Mouse (Mus musculus) kidney, adult 8-10 months (tissue): ENCODE measurements around the gene Atxn10.
"Not testable (repeated sequence)": the region's sequence is repeated elsewhere in the genome, so short reads cannot be mapped to it uniquely, and the experiment has no call there.

Experiments used
- DNase-seq, 2 experiments: peaks; one replicate each; pipeline ENCODE4 v3.0.0; 2022

Atxn10 gene

GRCm38 (mm10) chr15:85335671-85336300 is at the start of gene Atxn10:
Atxn10 (plus strand) TSS chr15:85336245.
- peak in 1 of 2 experiments; percentile 12 for DNase-seq

GRCm38 (mm10) chr15:85294632-85295031 is 41.4 kb upstream of the Atxn10 start:
- no peak for DNase-seq

GRCm38 (mm10) chr15:85295544-85295943 is 40.5 kb upstream of the Atxn10 start:
- peak; percentile 64 to 65 for DNase-seq

DNA sequence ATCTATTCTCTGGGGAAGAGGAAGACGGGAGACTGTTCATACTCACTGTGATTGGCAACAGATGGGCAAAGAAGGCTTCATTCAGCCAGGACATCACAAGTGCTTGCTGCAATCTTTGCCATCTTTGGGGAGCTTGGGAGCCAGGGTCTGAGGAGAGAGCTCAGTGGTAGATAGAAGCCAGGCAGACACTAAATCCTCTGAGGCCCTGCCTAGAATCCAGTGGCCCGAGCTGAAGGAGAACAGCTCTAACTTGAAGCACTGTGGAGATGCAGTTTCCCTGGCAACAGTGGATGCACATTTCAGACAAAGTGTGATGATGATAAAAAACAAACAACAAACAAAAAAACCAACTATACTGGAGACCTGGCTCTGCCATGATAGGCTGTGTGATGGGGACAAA is 40.1 kb upstream of the Atxn10 start:
- DNase-seq, result no peak

- peak; percentile 21 to 64 for DNase-seq
Observed at GRCm38 (mm10) chr15:85296538-85296937, 39.5 kb upstream of the Atxn10 start.

GRCm38 (mm10) chr15:85298167-85298781 is 37.8 kb upstream of the Atxn10 start:
- no peak for DNase-seq

DNA sequence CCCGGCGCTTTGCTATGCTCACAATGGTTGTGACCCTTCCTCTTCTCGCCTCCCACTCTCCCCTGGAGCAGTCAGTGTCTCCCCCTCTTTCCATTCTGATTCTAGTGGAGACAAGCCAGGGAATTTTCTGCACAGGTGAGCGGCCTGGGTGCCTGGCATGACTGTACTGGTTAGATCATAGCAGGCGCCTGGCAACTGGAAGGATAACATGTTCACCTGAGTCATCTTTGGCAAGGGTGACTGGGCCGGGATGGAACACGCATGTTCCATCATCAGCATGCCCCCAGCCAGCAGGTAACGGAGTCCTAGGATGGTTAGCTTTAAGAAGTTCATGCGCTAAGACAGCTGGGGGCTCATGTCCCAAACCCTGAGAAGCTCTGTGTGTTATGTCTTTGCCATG is 37.1 kb upstream of the Atxn10 start:
- no peak for DNase-seq

GRCm38 (mm10) chr15:85303241-85303640 is 32.8 kb upstream of the Atxn10 start:
- no peak for DNase-seq

DNA sequence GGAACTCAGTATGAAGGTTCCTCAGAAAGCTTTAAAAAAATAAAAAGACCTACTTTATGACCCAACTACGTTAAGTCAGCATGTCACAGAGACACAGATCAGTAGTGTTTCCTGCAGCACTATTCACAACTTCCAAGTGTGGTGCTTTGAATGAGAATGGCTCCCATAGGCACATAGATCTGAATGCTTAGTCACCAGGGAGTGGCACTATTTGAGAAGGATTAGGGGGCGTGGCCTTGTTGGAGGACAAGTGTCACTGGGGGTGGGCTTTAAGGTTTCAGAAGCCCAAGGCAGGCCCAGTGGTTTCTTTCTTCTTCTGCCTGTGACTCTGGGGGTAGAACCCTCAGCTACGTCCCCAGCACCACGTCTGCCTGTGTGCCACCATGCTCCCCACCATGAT is 32.1 kb upstream of the Atxn10 start:
- DNase-seq, result no peak

GRCm38 (mm10) chr15:85307061-85307660 is 28.9 kb upstream of the Atxn10 start:
- DNase-seq, result no peak

GRCm38 (mm10) chr15:85311058-85311657 is 24.9 kb upstream of the Atxn10 start:
- DNase-seq, result no peak

GRCm38 (mm10) chr15:85315378-85316025 is 20.5 kb upstream of the Atxn10 start:
- DNase-seq, result peak; percentile 49 to 75

DNA sequence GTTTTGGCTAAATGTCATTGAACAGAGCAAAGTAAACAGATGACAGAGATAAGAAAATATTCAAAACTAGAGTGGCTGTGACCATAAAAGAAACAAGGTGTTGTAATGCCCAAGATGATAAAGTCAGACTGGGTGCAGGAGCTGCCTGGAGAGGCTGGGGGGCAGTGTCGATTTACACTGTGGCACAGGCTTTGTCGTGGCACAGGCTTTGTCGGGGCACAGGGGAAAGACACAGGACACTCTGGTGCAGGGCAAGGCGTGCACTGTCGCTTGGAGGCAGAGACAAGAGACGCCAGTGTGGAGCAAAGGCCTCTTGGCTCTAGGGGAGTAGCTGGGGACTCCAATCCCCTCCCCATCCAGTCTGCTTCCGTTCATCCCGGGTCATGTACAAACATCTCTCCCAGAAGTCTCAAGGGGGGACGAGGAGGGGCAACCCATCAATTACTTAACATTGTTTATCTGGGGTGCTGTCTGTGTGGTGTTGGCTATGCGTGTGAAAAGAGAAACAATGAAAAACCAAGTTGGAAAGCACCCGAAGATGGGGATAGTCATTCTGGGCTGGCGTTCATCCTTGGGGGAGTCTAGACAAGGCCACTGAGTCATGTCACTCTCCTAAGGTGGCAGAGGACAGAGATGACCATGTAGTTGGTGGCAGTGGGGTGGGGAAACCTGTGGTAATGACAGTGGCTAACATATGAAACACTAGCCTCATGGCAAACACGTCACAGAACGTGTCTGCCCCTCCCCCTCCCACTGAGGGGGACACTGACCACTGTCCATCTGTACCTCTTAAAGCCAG is 19.5 kb upstream of the Atxn10 start:
- DNase-seq, result no peak

- no peak for DNase-seq
Observed at GRCm38 (mm10) chr15:85319924-85320668, 15.9 kb upstream of the Atxn10 start.

GRCm38 (mm10) chr15:85323214-85323613 is 12.8 kb upstream of the Atxn10 start:
- no peak for DNase-seq

DNA sequence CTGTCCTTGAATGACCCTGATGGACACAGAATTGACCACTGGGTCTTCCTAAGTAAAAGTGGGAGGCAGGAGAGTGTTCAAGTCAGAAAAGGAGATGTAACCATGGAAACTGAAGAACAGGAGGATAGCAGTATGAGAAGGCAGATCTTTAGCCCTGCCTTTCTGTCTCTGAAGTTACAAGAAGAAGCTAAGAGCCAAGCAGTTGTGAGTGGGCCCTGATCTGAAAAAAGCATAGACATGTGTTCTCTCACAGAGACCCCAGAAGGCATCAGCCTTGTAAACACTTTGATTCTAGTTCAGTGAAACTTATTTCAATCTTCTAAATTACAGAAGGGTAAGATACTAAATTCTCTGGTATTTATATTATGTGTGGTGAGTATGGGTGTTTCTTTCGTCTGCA is 11.6 kb upstream of the Atxn10 start:
- no peak for DNase-seq

DNA sequence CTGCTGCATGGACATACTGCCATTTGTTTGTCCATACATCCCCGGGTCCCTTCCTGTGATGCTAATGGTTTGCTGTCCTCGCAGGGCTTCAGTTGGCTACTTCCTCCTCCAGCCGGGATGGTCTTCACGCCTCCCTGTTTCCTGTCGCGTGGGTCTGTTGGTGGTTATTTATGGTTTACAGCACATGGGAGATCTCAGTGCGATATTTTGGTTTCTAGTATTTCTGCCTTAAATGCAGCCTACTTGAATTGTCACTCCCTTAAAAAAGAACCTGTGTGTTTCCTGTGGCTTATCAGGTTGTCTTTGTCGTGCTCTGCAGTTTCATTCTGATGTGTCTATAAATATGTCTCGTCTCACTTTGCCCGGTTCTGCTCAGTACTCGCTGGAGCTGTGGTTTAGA is 8.2 kb upstream of the Atxn10 start:
- no peak for DNase-seq

DNA sequence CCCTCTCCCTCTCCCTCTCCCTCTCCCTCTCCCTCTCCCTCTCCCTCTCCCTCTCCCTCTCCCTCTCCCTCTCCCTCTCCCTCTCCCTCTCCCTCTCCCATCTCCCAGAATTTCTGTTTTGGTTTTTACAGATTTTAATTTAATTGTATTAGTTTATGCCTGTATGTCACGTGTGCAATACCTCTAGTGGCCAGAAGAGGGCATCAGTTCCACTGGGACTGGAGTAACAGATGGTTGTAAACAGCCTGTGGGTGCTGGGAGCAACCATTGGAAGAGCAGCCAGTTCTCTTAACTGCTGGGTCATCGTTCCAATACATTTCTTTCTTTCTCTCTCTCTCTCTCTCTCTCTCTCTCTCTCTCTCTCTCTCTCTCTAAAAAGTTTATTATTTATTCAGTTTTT is 7.6 kb upstream of the Atxn10 start:
- DNase-seq, result not testable (repeated sequence)

DNA sequence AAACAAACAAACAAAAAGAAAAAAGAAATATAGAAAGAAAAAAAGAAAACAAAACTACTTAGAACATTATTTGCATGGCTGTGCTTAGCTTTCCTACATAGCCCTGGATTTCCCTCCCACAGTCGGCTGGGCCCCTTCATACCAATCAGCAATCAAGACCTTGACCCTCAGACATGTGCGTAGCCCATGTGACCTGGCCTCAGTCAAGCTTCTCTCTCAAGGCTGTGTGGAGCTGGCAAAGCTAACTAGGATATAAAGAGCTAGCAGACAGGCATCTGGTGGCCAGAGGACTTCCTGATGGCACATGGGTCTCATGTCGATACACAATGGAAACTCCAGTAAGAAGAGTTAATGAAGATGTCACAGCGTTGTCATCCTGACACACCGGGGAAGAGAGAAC is 6.9 kb upstream of the Atxn10 start:
- DNase-seq, result no peak

GRCm38 (mm10) chr15:85330024-85330423 is 6.0 kb upstream of the Atxn10 start:
- no peak for DNase-seq

- DNase-seq, result not testable (repeated sequence)
Observed at GRCm38 (mm10) chr15:85333511-85333910, 2.5 kb upstream of the Atxn10 start.

DNA sequence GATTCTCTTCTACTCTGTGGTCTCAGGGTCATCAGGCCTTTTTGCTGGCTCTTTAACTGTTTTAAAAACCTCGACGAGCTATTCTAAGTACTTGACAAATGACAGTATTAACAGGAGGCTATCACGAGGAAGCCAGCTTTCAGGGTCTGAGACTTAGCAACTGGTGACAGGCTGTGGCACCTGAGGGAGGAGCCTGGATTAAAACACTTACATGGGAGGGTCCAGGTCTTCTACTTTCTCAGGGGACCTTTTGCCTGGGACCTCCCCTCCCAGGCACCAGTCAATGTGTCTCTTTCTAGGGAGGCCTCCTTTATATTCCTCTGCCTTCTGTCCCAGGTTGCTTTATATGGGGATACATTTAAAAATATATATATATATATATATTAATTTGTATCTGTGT is 1.8 kb upstream of the Atxn10 start:
- DNase-seq, result no peak
